Mouse (Mus musculus) neural tube, embryonic 11.5 days (tissue): Measurements from ENCODE around the gene Capn2. TPM values are rescaled to one million over a fixed set of nuclear protein-coding genes. Genes with fewer than 3 reads are reported as not detected.

Source experiments
- ATAC-seq: fragments of 200-750 bp; cut with Nextera tagmentation; 2 replicates; pipeline ENCODE4 v1.8.0; 2017; ENCODE audit warnings: moderate number of reproducible peaks, mild to moderate bottlenecking, moderate TSS enrichment, moderate library complexity; ENCODE audit not compliant: insufficient read depth, low FRiP score, low TSS enrichment
- DNase-seq: peaks from one replicate; pipeline ENCODE4 v3.0.0-alpha.2; 2015; ENCODE audit warnings: low spot score
- H3K27ac ChIP-seq: fragments of 300-500 bp; sonication (generic); 2 replicates; pipeline ENCODE4 v1.5.1; 2014; ENCODE audit warnings: low read depth, mild to moderate bottlenecking, low read length
- H3K27me3 ChIP-seq: fragments of 300-500 bp; sonication (generic); 2 replicates; pipeline ENCODE4 v1.6.1; 2014; ENCODE audit warnings: mild to moderate bottlenecking, low read length, mixed read lengths; ENCODE audit not compliant: control insufficient read depth, insufficient read depth
- H3K36me3 ChIP-seq: fragments of 300-500 bp; sonication (generic); 2 replicates; pipeline ENCODE4 v1.6.1; 2014; ENCODE audit warnings: mild to moderate bottlenecking, low read length, moderate library complexity, mixed read lengths; ENCODE audit not compliant: control insufficient read depth, insufficient read depth
- H3K4me1 ChIP-seq: fragments of 300-500 bp; sonication (generic); 2 replicates; pipeline ENCODE4 v1.6.1; 2014; ENCODE audit warnings: low read length, mixed read lengths; ENCODE audit not compliant: control insufficient read depth, insufficient read depth
- H3K4me2 ChIP-seq: fragments of 300-500 bp; sonication (generic); 2 replicates; pipeline ENCODE4 v1.6.1; 2014; ENCODE audit warnings: low read depth, mild to moderate bottlenecking, moderate library complexity
- H3K4me3 ChIP-seq: fragments of 300-500 bp; sonication (generic); 2 replicates; pipeline ENCODE4 v1.5.1; 2014; ENCODE audit warnings: low read depth, low read length
- H3K9ac ChIP-seq: fragments of 300-500 bp; sonication (generic); 2 replicates; pipeline ENCODE4 v1.6.1; 2014; ENCODE audit warnings: mild to moderate bottlenecking, low read length
- H3K9me3 ChIP-seq: fragments of 300-500 bp; sonication (generic); 2 replicates; pipeline ENCODE4 v1.6.1; 2016; ENCODE audit warnings: low read length; ENCODE audit not compliant: control insufficient read depth
- WGBS: fragments of 180-500 bp; shearing (Covaris S2); extraction: QIAGEN DNeasy Blood & Tissue Kit; methylation state at CpG from one replicate; pipeline ENCODE4 v1.1.7; 2014; 5-methylcytosine and 5-hydroxymethylcytosine counted together
- polyA plus RNA-seq: library from polyadenylated mRNA; unstranded; fragments of >200 nt; fragmentation: Nextera tagmentation; extraction: Ambion mirVana; gene quantifications from 2 replicates; pipeline ENCODE4 v1.2.1, GENCODE M21; 2014

Gene Capn2
- polyA plus RNA-seq, 1 experiment from 2014 or later: 90.8 TPM

- ATAC-seq: no peak
- Histone ChIP-seq H3K27ac (no peak overlapping the region), H3K27me3 (no peaks in the 10 kb centered on the region), H3K9ac (no peak overlapping the region), H3K4me3 (no peak overlapping the region), H3K36me3 (peaks cover 23% of the 10 kb centered on the region), H3K9me3 (no peaks in the 10 kb centered on the region), H3K4me2 (no peak overlapping the region), H3K4me1 (no peaks in the 10 kb centered on the region)
- WGBS: 96% methylated on average over 14 of the region's 14 CpGs
- DNase-seq: no peak
Measured at GRCm38 (mm10) chr1:182448276-182449035, 69.0 kb downstream of the Capn2 start.

GRCm38 (mm10) chr1:182444116-182444515 lies 73.3 kb downstream of the Capn2 start:
- Histone ChIP-seq H3K4me2 (no peak overlapping the region), H3K9me3 (no peaks in the 10 kb centered on the region), H3K27ac (no peak overlapping the region), H3K9ac (no peak overlapping the region), H3K27me3 (no peaks in the 10 kb centered on the region), H3K36me3 (peaks cover 29% of the 10 kb centered on the region), H3K4me3 (no peak overlapping the region), H3K4me1 (no peaks in the 10 kb centered on the region)
- ATAC-seq: no peak
- no peak for DNase-seq
- WGBS: 87% methylated on average over 2 of the region's 2 CpGs

- Histone ChIP-seq H3K36me3 (peaks cover 21% of the 10 kb centered on the region), H3K9me3 (no peaks in the 10 kb centered on the region), H3K4me2 (no peak overlapping the region), H3K27me3 (no peaks in the 10 kb centered on the region), H3K4me3 (no peak overlapping the region), H3K27ac (no peak overlapping the region), H3K9ac (no peak overlapping the region), H3K4me1 (no peaks in the 10 kb centered on the region)
- ATAC-seq (no peak), DNase-seq (no peak)
- WGBS: 89% methylated on average over 18 of the region's 18 CpGs
Measured at GRCm38 (mm10) chr1:182441791-182442473, 75.5 kb downstream of the Capn2 start.

- H3K27ac ChIP-seq: no peak overlapping the region
- no peaks in the 10 kb centered on the region for H3K4me1 ChIP-seq
- 79% methylated on average over 5 of the region's 5 CpGs for WGBS
- ATAC-seq: no peak
- no peak for DNase-seq
- H3K4me2 ChIP-seq: no peak overlapping the region
- H3K36me3 ChIP-seq: peaks cover 10% of the 10 kb centered on the region
- H3K9me3 ChIP-seq: no peaks in the 10 kb centered on the region
- no peak overlapping the region for H3K9ac ChIP-seq
- H3K27me3 ChIP-seq: no peaks in the 10 kb centered on the region
- no peak overlapping the region for H3K4me3 ChIP-seq
Measured at GRCm38 (mm10) chr1:182439546-182440222, 77.7 kb downstream of the Capn2 start.

- Histone ChIP-seq H3K9ac (no peak overlapping the region), H3K4me3 (no peak overlapping the region), H3K9me3 (no peaks in the 10 kb centered on the region), H3K4me1 (no peaks in the 10 kb centered on the region), H3K27ac (no peak overlapping the region), H3K36me3 (peaks cover 8% of the 10 kb centered on the region), H3K27me3 (no peaks in the 10 kb centered on the region), H3K4me2 (no peak overlapping the region)
- DNase-seq (no peak), ATAC-seq (no peak)
- WGBS: 92% methylated on average over 5 of the region's 5 CpGs
Measured at GRCm38 (mm10) chr1:182436746-182437145, 80.7 kb downstream of the Capn2 start.

GRCm38 (mm10) chr1:182432059-182432458 lies 85.3 kb downstream of the Capn2 start:
- Histone ChIP-seq H3K9ac (no peak overlapping the region), H3K4me1 (no peaks in the 10 kb centered on the region), H3K4me3 (no peak overlapping the region), H3K9me3 (no peaks in the 10 kb centered on the region), H3K27me3 (no peaks in the 10 kb centered on the region), H3K27ac (no peak overlapping the region), H3K36me3 (peaks cover 4% of the 10 kb centered on the region), H3K4me2 (no peak overlapping the region)
- WGBS: 99% methylated on average over 3 of the region's 3 CpGs
- DNase-seq (no peak), ATAC-seq (no peak)

- WGBS: 97% methylated on average over 2 of the region's 2 CpGs
- no peak for ATAC-seq
- Histone ChIP-seq H3K4me2 (no peak overlapping the region), H3K9me3 (no peaks in the 10 kb centered on the region), H3K36me3 (peaks cover 4% of the 10 kb centered on the region), H3K4me1 (0 out of 2 replicates have a peak, but pooled peaks cover under 1% of the 10 kb centered on the region), H3K9ac (no peak overlapping the region), H3K27me3 (no peaks in the 10 kb centered on the region), H3K27ac (no peak overlapping the region), H3K4me3 (no peak overlapping the region)
- DNase-seq: no peak
Measured at GRCm38 (mm10) chr1:182430676-182431075, 86.7 kb downstream of the Capn2 start.

- ATAC-seq (no peak), DNase-seq (no peak)
- Histone ChIP-seq H3K4me2 (no peak overlapping the region), H3K36me3 (peaks cover 4% of the 10 kb centered on the region), H3K9ac (no peak overlapping the region), H3K27me3 (no peaks in the 10 kb centered on the region), H3K4me3 (no peak overlapping the region), H3K9me3 (no peaks in the 10 kb centered on the region), H3K27ac (no peak overlapping the region), H3K4me1 (0 out of 2 replicates have a peak, but pooled peaks cover 3% of the 10 kb centered on the region)
- WGBS: 86% methylated on average over 3 of the region's 3 CpGs
Measured at GRCm38 (mm10) chr1:182429826-182430225, 87.6 kb downstream of the Capn2 start.
